Comparison of ENCODE assay signal across 28 mouse cellular contexts in the genomic region with DNA sequence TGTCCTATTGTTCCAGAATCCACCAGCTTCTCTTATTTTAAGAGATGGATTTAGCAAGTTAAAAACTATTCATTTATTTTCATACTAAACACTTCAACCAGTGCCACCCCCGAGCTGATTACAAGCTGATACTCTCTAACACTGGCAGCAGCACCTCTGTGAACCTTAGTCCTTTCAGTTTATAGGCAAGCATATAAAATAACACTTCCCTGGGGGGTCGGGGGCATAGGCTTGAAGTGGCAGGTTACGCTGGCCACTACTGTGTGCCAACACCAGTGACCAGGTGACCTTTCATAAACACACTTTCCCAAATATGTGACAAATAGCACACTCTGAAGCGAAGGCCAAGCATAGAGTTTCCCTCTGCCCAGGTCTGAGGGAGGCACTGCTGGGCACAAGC.
"Had no signal": no experiment of that assay in that cellular context is flagged by ENCODE, and none has a peak within 500 bp of the region (broad histone marks: within the 10 kb centered on the region; RNA-seq: fewer than 3 reads in every experiment).

No protein-coding gene starts in this region.

- H3K4me1 ChIP-seq: embryonic facial prominence, embryonic 12.5 days; embryonic facial prominence, embryonic 13.5 days; embryonic facial prominence, embryonic 15.5 days; forebrain, embryonic 12.5 days; forebrain, embryonic 13.5 days; forebrain, embryonic 15.5 days had no signal

- ATAC-seq: forebrain, embryonic 13.5 days; forebrain, embryonic 14.5 days; forebrain, embryonic 15.5 days; forebrain, embryonic 16.5 days; forebrain, postnatal 0 days had no signal

- DNase-seq: cerebellum, adult 18-20 months; cerebellum, adult 2 months; cerebellum, adult 8-10 months; cerebellum, adult 9-10 months; cerebellum, adult 9-11 months; cerebellum, postnatal 10 days; cerebellum, postnatal 14 days; cerebellum, postnatal 25 days; cerebellum, postnatal 36 days; embryo, embryonic 11 days; forebrain, postnatal 0 days; gastrocnemius, adult 2 months; gastrocnemius, postnatal 10 days; gastrocnemius, postnatal 14 days; gastrocnemius, postnatal 25 days; gastrocnemius, postnatal 36 days; heart, adult 18-20 months had no signal

- H3K4me2 ChIP-seq: embryonic facial prominence, embryonic 12.5 days; embryonic facial prominence, embryonic 13.5 days; embryonic facial prominence, embryonic 15.5 days; forebrain, embryonic 12.5 days; forebrain, embryonic 13.5 days; forebrain, embryonic 15.5 days had no signal

- H3K9ac ChIP-seq: embryonic facial prominence, embryonic 12.5 days; embryonic facial prominence, embryonic 13.5 days; embryonic facial prominence, embryonic 15.5 days; forebrain, embryonic 12.5 days; forebrain, embryonic 13.5 days; forebrain, embryonic 15.5 days; forebrain, postnatal 0 days had no signal

- H3K27me3 ChIP-seq: embryonic facial prominence, embryonic 12.5 days; embryonic facial prominence, embryonic 15.5 days had no signal

- H3K27ac ChIP-seq: embryonic facial prominence, embryonic 10.5 days; embryonic facial prominence, embryonic 12.5 days; embryonic facial prominence, embryonic 13.5 days; embryonic facial prominence, embryonic 15.5 days; forebrain, embryonic 10.5 days; forebrain, embryonic 12.5 days; forebrain, embryonic 13.5 days; forebrain, embryonic 15.5 days; gastrocnemius, adult 2 months had no signal

- H3K9me3 ChIP-seq: embryonic facial prominence, embryonic 10.5 days; embryonic facial prominence, embryonic 12.5 days; embryonic facial prominence, embryonic 15.5 days; forebrain, embryonic 12.5 days; forebrain, embryonic 13.5 days; forebrain, embryonic 15.5 days had no signal

- H3K4me3 ChIP-seq: embryonic facial prominence, embryonic 10.5 days; embryonic facial prominence, embryonic 12.5 days; embryonic facial prominence, embryonic 13.5 days; embryonic facial prominence, embryonic 15.5 days; erythroblast, embryonic 14.5 days; forebrain, embryonic 10.5 days; forebrain, embryonic 12.5 days; forebrain, embryonic 13.5 days; forebrain, embryonic 15.5 days; gastrocnemius, adult 2 months had no signal

- H3K36me3 ChIP-seq: embryonic facial prominence, embryonic 10.5 days; embryonic facial prominence, embryonic 12.5 days; embryonic facial prominence, embryonic 13.5 days; embryonic facial prominence, embryonic 15.5 days; forebrain, embryonic 10.5 days; forebrain, embryonic 12.5 days; forebrain, embryonic 15.5 days had no signal
